Mouse (Mus musculus) right cerebral cortex, postnatal 10 days (tissue): ENCODE data around the gene Gm10803.
"Not testable (repeated sequence)": the region's sequence is repeated elsewhere in the genome, so short reads cannot be mapped to it uniquely, and the experiment has no call there.

Source experiments
- DNase-seq, 2 experiments: peaks; one replicate each; pipeline ENCODE4 v3.0.0; 2021; ENCODE audit warnings: low spot score in 2 of 2

Gene Gm10803

DNA sequence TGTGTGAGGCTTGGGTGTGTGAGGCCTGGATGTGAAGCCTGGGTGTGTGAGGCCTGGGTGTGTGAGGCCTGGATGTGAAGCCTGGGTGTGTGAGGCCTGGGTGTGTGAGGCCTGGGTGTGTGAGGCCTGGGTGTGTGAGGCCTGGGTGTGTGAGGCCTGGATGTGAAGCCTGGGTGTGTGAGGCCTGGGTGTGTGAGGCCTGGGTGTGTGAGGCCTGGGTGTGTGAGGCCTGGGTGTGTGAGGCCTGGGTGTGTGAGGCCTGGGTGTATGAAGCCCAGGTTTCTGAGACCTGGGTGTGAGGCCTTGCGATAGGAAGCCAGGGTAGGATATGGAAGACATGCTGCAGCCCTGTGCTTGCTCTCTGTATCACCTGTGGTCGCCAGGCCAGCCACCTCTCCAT, at the start of gene Gm10803:
TSS of gene Gm10803 (plus strand) at position 301 of the 400 bp plus-strand sequence.
- DNase-seq: not testable (repeated sequence)

DNA sequence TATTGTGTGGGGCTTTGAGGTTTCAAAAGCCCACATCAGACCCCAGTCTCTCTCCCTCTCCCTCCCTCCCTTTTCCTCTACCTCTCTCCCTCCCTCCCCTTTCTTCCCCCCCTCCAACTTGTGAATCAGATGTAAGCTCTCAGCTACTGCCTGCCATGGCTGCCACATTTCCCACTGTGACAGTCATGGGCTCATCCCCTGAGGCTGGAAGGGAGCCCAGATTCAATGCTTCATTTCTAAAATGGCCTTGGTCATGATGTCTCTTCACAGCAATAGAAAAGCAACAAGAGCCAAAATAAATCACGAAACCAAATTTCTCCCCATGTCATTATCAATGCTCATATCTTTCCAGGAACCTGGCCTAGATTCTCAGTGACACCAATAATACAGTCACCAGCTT, 49.5 kb upstream of the Gm10803 start:
- peak; percentile 53 to 64 for DNase-seq

DNA sequence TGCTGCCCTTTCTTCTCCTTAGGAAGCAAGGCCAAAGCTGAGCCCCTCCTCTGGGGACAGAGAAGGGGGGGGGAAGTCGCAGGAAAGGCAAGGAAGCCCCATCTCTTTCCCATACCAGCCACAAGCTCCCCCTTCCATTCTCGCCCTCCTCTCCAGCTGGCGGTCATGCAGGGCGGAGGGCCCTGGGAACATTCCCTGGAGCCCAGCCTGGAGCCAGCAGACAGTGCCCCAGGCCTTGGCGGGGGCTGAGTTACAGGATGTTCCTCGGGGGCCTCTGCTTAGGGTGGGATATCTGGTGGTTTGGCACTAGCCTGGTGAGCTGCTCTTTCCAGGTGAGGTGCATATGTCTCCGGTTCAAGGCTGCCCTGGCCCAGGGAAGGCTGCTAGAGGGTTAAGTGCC, 48.2 kb upstream of the Gm10803 start:
- DNase-seq: no peak

DNA sequence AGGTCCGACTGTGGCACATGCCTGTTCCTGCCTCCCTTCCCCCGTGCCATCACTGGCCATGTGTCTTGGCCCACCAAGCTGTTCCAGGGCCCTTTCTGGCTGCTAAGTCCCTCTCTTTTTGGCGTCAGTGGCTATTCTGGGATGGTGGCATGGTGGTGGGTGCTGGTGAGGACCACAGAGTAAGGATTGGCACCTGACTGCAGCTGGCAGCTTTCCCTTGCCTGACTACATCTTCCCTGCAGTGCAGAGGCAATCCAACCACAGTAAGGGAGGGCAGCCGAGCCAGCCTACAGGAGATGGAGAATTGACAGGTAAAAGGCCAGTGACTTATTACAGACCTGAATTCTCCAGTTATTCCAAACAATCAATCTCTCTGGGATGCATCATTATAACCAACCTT, 45.1 kb upstream of the Gm10803 start:
- no peak for DNase-seq

- DNase-seq: peak; percentile 73 to 77
These were observed 39.3 kb upstream of the Gm10803 start for GRCm38 (mm10) chr2:93521042-93521441.

- DNase-seq: no peak
These were observed 38.8 kb upstream of the Gm10803 start for GRCm38 (mm10) chr2:93521571-93521970.

- no peak for DNase-seq
These were observed 38.4 kb upstream of the Gm10803 start for GRCm38 (mm10) chr2:93522005-93522404.

DNA sequence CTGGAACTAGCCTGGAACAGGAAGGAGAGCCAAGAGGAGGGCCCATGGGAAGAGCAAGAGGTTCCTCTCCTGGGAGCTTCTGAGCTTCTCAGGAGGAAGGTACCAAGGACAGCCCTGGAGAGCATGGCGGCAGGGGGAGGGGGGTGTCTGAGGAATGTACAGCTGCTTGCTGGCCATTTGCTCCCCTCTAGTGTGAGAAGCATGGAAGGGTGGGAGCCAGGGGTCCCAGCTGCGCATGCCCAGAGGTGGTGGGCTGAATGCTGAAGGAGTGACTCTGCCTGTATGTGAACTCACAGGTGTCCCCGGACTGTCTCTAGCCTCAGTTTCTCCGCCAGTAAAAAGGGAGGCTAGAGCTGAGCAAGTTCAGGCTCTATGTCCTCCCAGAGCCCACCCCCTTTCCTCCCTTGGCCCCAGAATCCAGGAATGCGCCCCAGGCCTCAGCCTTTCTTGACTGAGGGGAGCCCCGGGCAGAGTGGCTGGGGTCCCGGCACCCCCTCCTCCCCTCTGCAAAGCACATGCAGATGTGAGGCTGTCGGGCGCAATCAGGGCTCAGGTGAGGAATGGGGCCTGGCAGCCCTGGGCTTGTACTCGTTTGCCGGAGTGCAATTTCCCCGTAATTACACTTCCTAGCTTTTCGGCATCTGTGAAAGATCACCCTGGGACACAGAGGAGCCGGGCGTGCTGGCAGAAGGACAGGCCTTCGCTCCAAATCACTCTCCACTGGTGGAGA, 35.2 kb upstream of the Gm10803 start:
- no peak for DNase-seq

DNA sequence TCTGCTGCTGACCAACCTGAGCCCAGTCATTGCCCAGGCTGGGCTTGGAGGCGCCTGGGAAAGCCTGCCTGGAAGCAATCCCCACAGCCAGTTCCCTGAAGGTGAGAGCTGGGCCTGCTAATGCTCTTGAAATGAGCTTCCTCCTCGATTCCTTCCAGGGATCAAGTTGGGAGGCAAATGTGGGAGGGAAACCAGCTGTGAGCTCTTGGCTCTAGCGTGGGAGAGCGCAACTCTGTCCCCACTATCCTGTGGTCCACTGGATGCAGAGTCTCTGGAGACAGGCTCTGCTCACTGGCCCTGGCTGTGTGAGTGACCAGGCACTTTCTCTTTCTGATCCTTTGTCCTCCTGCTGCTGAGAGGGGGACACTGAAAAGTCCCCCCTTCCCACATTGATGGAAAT, 30.8 kb upstream of the Gm10803 start:
- no peak for DNase-seq

DNA sequence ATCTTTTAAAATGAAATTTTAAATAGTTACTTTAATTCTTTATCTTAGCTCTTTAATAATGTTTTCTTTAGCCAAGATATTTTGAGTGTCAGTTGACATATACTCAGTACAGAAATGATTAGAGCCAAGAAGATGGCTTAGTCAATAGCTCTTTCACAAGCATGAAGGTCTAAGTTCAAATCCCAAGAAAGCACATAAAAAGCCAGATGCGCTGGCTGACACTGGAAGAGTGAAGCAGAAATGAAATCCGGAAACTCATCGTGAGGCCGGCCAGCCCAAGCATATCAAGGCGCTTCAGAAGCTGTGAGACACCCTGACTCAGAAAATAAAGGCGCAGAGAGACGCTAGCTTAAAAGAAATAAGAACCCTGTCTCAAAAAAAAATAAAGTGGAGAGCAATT, 26.5 kb upstream of the Gm10803 start:
- no peak for DNase-seq

DNA sequence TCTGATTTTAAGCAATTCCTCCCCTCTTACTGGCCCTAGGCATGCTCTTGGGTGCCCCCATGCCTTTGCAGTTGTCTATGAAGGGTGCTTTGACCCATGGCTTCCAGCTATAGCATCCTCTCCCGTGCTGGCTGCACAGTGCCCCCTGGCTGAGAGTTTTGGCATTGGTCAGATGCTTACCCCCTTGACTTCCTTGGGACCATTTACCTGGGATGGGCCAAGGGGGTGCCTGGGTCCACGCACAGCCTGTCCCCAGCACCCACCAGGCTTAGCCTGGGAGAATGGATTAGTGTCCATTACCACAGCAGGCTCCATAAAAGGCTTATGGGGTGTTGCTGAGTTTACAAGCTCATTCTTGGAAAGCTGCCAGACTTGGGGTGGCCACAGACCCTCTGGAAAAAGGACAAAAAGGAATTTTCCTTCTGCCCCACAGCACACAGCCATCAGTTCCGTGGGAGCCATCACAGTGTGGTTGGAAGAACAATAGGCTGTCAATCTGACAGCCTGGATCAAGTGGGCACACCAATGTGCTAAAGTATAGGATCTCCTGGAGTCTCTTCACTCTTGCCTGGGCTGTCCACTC, 22.9 kb upstream of the Gm10803 start:
- no peak for DNase-seq

DNA sequence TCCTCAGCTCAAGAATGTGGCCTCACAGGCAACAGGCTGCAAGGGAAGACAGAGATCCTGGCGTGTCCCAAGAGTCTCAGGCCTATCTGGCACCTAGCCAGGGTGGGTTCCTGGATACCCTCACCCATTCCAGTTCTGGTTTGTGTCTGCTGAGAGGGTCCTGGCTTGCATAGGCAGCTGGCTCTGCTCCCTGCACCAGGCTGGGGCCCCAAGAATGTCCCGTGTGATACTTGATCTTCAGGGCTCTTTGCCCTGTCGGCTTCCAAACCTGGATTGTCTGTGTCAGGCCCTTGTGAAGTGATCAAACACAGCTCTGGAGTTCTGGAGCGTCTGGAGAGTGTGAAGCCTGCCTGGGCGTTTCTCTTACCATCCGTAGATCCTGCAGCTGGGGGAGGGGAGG, 22.2 kb upstream of the Gm10803 start:
- DNase-seq: no peak

DNA sequence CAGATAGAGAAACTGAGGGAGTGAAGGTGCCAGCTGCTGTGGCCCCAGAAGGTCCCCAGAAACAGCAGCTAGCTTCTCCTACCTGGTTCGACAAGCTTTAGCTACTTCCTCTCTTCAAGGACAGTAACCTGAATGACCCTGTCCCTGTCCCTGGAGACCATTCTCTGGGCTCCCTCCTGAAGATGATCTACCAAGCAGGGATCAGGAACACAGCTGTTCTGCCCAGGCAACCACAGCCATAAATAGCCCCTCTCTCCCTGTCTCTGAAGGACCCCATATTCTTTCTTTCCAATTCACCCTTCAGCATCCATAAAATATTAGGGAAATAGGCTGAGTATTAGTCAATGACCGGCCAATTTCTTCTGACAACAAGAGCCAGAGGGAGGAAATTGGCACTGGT, 18.6 kb upstream of the Gm10803 start:
- no peak for DNase-seq

GRCm38 (mm10) chr2:93552676-93553521, 7.5 kb upstream of the Gm10803 start:
- no peak for DNase-seq

DNA sequence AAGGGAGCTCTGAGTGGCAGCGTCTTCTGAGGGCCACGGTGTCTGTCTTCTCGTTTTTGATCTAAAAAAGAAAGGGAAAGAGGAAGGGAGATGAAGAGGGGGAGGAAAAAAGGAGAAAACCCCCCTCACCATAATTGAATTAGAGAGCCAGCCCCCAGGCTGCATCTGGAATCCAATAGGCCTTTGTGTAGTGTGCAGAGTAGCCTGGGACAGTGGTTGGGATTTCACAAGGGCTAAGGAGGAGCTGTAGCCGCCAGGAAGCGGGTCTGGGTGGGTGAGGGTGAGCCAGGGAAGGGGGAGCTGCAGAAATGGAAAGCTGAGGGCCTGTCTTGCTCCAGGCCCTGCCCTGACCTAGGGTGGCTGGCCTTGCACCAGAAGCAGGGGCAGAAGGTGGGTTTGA, 6.5 kb upstream of the Gm10803 start:
- no peak for DNase-seq

- no peak for DNase-seq
These were observed 5.3 kb downstream of the Gm10803 start for GRCm38 (mm10) chr2:93565647-93566046.

GRCm38 (mm10) chr2:93567675-93568074, 7.3 kb downstream of the Gm10803 start:
- DNase-seq: peak in 1 of 2 experiments; percentile 25

DNA sequence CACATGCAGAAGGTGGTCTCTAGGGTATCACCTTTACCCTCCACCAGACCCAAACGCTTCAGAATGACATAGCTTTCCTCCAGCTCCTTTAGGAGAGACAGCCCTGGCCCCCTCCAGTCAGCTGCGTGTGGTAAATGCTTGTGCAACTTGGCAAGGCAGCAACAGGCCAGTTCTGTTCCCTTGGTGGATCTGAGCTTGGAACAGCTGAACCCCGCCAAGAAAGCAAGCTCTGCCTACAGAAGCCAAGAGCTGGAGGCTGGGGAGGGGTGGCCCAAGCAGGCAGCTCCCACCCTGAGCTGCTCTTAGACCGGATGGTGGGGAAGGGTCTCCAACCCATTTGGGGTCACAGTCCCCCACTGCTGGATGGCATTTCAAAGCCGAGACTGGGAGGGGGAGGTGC, 12.2 kb downstream of the Gm10803 start:
- peak; percentile 37 to 47 for DNase-seq

DNA sequence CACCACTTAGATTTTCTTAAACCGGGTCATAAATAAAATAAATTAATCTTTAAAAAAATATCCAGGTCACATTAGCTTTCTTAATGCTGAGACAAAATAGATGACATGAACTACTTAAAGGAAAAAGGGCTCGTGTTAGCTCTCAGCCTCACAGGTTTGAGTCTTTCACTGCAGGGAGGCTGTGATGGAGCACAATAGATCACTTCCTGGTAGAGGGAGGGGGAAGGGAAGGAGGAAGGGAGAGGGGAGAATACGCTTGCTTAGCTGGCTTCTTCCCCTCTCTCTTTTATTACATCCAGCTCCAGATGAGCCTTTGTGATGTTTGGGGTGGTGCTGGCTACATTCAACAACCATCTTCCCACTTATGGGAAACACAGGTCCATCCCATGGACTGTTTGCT, 20.9 kb downstream of the Gm10803 start:
- no peak for DNase-seq

GRCm38 (mm10) chr2:93585821-93586220, 25.5 kb downstream of the Gm10803 start:
- no peak for DNase-seq

GRCm38 (mm10) chr2:93587446-93587845, 27.1 kb downstream of the Gm10803 start:
- DNase-seq: no peak

DNA sequence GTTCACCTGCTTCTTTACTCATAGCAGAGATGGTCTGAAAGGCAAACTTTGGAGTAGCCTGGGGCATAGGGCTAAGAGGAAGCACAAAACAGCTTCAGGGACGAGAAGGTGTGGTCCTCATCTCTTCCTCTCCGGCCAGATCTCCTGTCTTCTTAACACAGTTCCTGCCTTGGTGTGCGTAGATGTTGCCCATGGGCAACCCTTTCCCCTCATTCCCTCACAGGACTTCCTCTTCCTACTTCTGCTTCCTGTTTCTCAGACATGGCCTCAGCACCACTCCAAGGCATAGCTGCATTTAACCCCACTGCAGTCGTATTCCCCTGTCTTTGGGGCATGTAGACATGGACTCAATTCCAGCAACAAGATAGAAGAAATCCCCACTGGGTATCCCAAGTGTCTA, 29.5 kb downstream of the Gm10803 start:
- DNase-seq: peak in 1 of 2 experiments; percentile 27

GRCm38 (mm10) chr2:93591706-93592105, 31.3 kb downstream of the Gm10803 start:
- no peak for DNase-seq
